Mouse (Mus musculus): Measurements from ENCODE around the gene Ltbp1. TPM values are rescaled to one million over a fixed set of nuclear protein-coding genes. Genes with fewer than 3 reads are reported as not detected.

The Ltbp1 gene
- polyA plus RNA-seq, 1 experiment = 12.2 TPM

GRCm38 (mm10) chr17:75243221-75243620, 237.9 kb downstream of the Ltbp1 start:
- Histone ChIP-seq H3K4me3 (ENCODE audit: low read depth, low read length) (no peak overlapping the region), H3K27ac (ENCODE audit: insufficient read depth, low read depth, low read length) (no peak overlapping the region), H3K36me3 (ENCODE audit: control insufficient read depth, insufficient read depth, low read length) (no peaks in the 10 kb centered on the region), H3K4me1 (ENCODE audit: control insufficient read depth, insufficient read depth, insufficient read length, low read length) (no peaks in the 10 kb centered on the region), H3K27me3 (ENCODE audit: control insufficient read depth, insufficient read depth, low read length) (no peaks in the 10 kb centered on the region)
- WGBS = 33% methylated on average over 1 of the region's 1 CpGs
- TF ChIP-seq CTCF (IDR thresholded peaks at IDR 0.05; ENCODE audit: extremely low read depth, insufficient read length, insufficient replicate concordance, low read depth, low read length) = no peak
- TF ChIP-seq POLR2A (IDR thresholded peaks at IDR 0.05; ENCODE audit: low read depth, low read length) = no peak

- H3K4me3 ChIP-seq (ENCODE audit: low read depth, low read length) = no peak overlapping the region
- H3K36me3 ChIP-seq (ENCODE audit: control insufficient read depth, insufficient read depth, low read length) = no peaks in the 10 kb centered on the region
- 92% methylated on average over 3 of the region's 3 CpGs for WGBS
- no peaks in the 10 kb centered on the region for H3K4me1 ChIP-seq (ENCODE audit: control insufficient read depth, insufficient read depth, insufficient read length, low read length)
- no peak overlapping the region for H3K27ac ChIP-seq (ENCODE audit: insufficient read depth, low read depth, low read length)
- no peak for TF ChIP-seq CTCF (IDR thresholded peaks at IDR 0.05; ENCODE audit: extremely low read depth, insufficient read length, insufficient replicate concordance, low read depth, low read length)
- no peaks in the 10 kb centered on the region for H3K27me3 ChIP-seq (ENCODE audit: control insufficient read depth, insufficient read depth, low read length)
Measured at GRCm38 (mm10) chr17:75244148-75244547, 238.8 kb downstream of the Ltbp1 start.

- Histone ChIP-seq H3K36me3 (ENCODE audit: control insufficient read depth, insufficient read depth, low read length) (no peaks in the 10 kb centered on the region), H3K27me3 (ENCODE audit: control insufficient read depth, insufficient read depth, low read length) (no peaks in the 10 kb centered on the region), H3K4me1 (ENCODE audit: control insufficient read depth, insufficient read depth, insufficient read length, low read length) (no peaks in the 10 kb centered on the region), H3K4me3 (ENCODE audit: low read depth, low read length) (no peak overlapping the region), H3K27ac (ENCODE audit: insufficient read depth, low read depth, low read length) (no peak overlapping the region)
- 87% methylated on average over 7 of the region's 7 CpGs for WGBS
- TF ChIP-seq POLR2A (IDR thresholded peaks at IDR 0.05; ENCODE audit: low read depth, low read length) = no peak
- TF ChIP-seq CTCF (IDR thresholded peaks at IDR 0.05; ENCODE audit: extremely low read depth, insufficient read length, insufficient replicate concordance, low read depth, low read length) = no peak
Measured at GRCm38 (mm10) chr17:75245085-75245484, 239.7 kb downstream of the Ltbp1 start.

- Histone ChIP-seq H3K4me1 (ENCODE audit: control insufficient read depth, insufficient read depth, insufficient read length, low read length) (no peaks in the 10 kb centered on the region), H3K27me3 (ENCODE audit: control insufficient read depth, insufficient read depth, low read length) (no peaks in the 10 kb centered on the region), H3K4me3 (ENCODE audit: low read depth, low read length) (no peak overlapping the region), H3K27ac (ENCODE audit: insufficient read depth, low read depth, low read length) (no peak overlapping the region), H3K36me3 (ENCODE audit: control insufficient read depth, insufficient read depth, low read length) (no peaks in the 10 kb centered on the region)
- WGBS = 53% methylated on average over 10 of the region's 10 CpGs
- TF ChIP-seq POLR2A (IDR thresholded peaks at IDR 0.05; ENCODE audit: low read depth, low read length) (no peak), CTCF (IDR thresholded peaks at IDR 0.05; ENCODE audit: extremely low read depth, insufficient read length, insufficient replicate concordance, low read depth, low read length) (no peak)
Measured at GRCm38 (mm10) chr17:75248632-75249031, 243.3 kb downstream of the Ltbp1 start.

- Histone ChIP-seq H3K36me3 (ENCODE audit: control insufficient read depth, insufficient read depth, low read length) (no peaks in the 10 kb centered on the region), H3K4me1 (ENCODE audit: control insufficient read depth, insufficient read depth, insufficient read length, low read length) (no peaks in the 10 kb centered on the region), H3K27me3 (ENCODE audit: control insufficient read depth, insufficient read depth, low read length) (no peaks in the 10 kb centered on the region), H3K4me3 (ENCODE audit: low read depth, low read length) (no peak overlapping the region), H3K27ac (ENCODE audit: insufficient read depth, low read depth, low read length) (no peak overlapping the region)
- no peak for TF ChIP-seq CTCF (IDR thresholded peaks at IDR 0.05; ENCODE audit: extremely low read depth, insufficient read length, insufficient replicate concordance, low read depth, low read length)
- TF ChIP-seq POLR2A (IDR thresholded peaks at IDR 0.05; ENCODE audit: low read depth, low read length) = no peak
- WGBS = 69% methylated on average over 6 of the region's 6 CpGs
Measured at GRCm38 (mm10) chr17:75250571-75250970, 245.2 kb downstream of the Ltbp1 start.

- Histone ChIP-seq H3K4me1 (ENCODE audit: control insufficient read depth, insufficient read depth, insufficient read length, low read length) (no peaks in the 10 kb centered on the region), H3K27ac (ENCODE audit: insufficient read depth, low read depth, low read length) (no peak overlapping the region), H3K27me3 (ENCODE audit: control insufficient read depth, insufficient read depth, low read length) (no peaks in the 10 kb centered on the region), H3K36me3 (ENCODE audit: control insufficient read depth, insufficient read depth, low read length) (no peaks in the 10 kb centered on the region), H3K4me3 (ENCODE audit: low read depth, low read length) (no peak overlapping the region)
- TF ChIP-seq POLR2A (IDR thresholded peaks at IDR 0.05; ENCODE audit: low read depth, low read length) (no peak), CTCF (IDR thresholded peaks at IDR 0.05; ENCODE audit: extremely low read depth, insufficient read length, insufficient replicate concordance, low read depth, low read length) (no peak)
- WGBS = 87% methylated on average over 6 of the region's 6 CpGs
Measured at GRCm38 (mm10) chr17:75251094-75251493, 245.7 kb downstream of the Ltbp1 start.

GRCm38 (mm10) chr17:75252540-75252939, 247.2 kb downstream of the Ltbp1 start:
- Histone ChIP-seq H3K36me3 (ENCODE audit: control insufficient read depth, insufficient read depth, low read length) (no peaks in the 10 kb centered on the region), H3K4me1 (ENCODE audit: control insufficient read depth, insufficient read depth, insufficient read length, low read length) (no peaks in the 10 kb centered on the region), H3K4me3 (ENCODE audit: low read depth, low read length) (no peak overlapping the region), H3K27ac (ENCODE audit: insufficient read depth, low read depth, low read length) (no peak overlapping the region), H3K27me3 (ENCODE audit: control insufficient read depth, insufficient read depth, low read length) (no peaks in the 10 kb centered on the region)
- TF ChIP-seq POLR2A (IDR thresholded peaks at IDR 0.05; ENCODE audit: low read depth, low read length) (no peak), CTCF (IDR thresholded peaks at IDR 0.05; ENCODE audit: extremely low read depth, insufficient read length, insufficient replicate concordance, low read depth, low read length) (no peak)
- WGBS = 93% methylated on average over 5 of the region's 5 CpGs

- 74% methylated on average over 6 of the region's 6 CpGs for WGBS
- Histone ChIP-seq H3K4me3 (ENCODE audit: low read depth, low read length) (no peak overlapping the region), H3K4me1 (ENCODE audit: control insufficient read depth, insufficient read depth, insufficient read length, low read length) (no peaks in the 10 kb centered on the region), H3K27me3 (ENCODE audit: control insufficient read depth, insufficient read depth, low read length) (no peaks in the 10 kb centered on the region), H3K27ac (ENCODE audit: insufficient read depth, low read depth, low read length) (no peak overlapping the region), H3K36me3 (ENCODE audit: control insufficient read depth, insufficient read depth, low read length) (no peaks in the 10 kb centered on the region)
- TF ChIP-seq POLR2A (IDR thresholded peaks at IDR 0.05; ENCODE audit: low read depth, low read length) = no peak
- no peak for TF ChIP-seq CTCF (IDR thresholded peaks at IDR 0.05; ENCODE audit: extremely low read depth, insufficient read length, insufficient replicate concordance, low read depth, low read length)
Measured at GRCm38 (mm10) chr17:75254909-75255308, 249.5 kb downstream of the Ltbp1 start.
